Mouse (Mus musculus): Measurements from ENCODE around the gene Wnt7b. TPM values are rescaled to one million over a fixed set of nuclear protein-coding genes. Genes with fewer than 3 reads are reported as not detected.

The Wnt7b gene
- total RNA-seq, 2 experiments from 2014 or later = not detected

- ATAC-seq (ENCODE audit: poor library complexity, severe bottlenecking) = no peak
Measured at GRCm38 (mm10) chr15:85572619-85573254, 9.5 kb downstream of the Wnt7b start.

GRCm38 (mm10) chr15:85569995-85570734, 12.1 kb downstream of the Wnt7b start:
- no peak for ATAC-seq (ENCODE audit: poor library complexity, severe bottlenecking)

- no peak for ATAC-seq (ENCODE audit: poor library complexity, severe bottlenecking)
Measured at GRCm38 (mm10) chr15:85569167-85569797, 13.0 kb downstream of the Wnt7b start.

- ATAC-seq (ENCODE audit: poor library complexity, severe bottlenecking) = no peak
Measured at GRCm38 (mm10) chr15:85568402-85568801, 13.9 kb downstream of the Wnt7b start.

- ATAC-seq (ENCODE audit: poor library complexity, severe bottlenecking) = no peak
Measured at GRCm38 (mm10) chr15:85564966-85565365, 17.3 kb downstream of the Wnt7b start.

- ATAC-seq (ENCODE audit: poor library complexity, severe bottlenecking) = no peak
Measured at GRCm38 (mm10) chr15:85564034-85564769, 18.1 kb downstream of the Wnt7b start.

- no peak for ATAC-seq (ENCODE audit: poor library complexity, severe bottlenecking)
Measured at GRCm38 (mm10) chr15:85561953-85562352, 20.3 kb downstream of the Wnt7b start.

- no peak for ATAC-seq (ENCODE audit: poor library complexity, severe bottlenecking)
Measured at GRCm38 (mm10) chr15:85560830-85561229, 21.4 kb downstream of the Wnt7b start.

GRCm38 (mm10) chr15:85558840-85559540, 23.3 kb downstream of the Wnt7b start:
- no peak for ATAC-seq (ENCODE audit: poor library complexity, severe bottlenecking)

- no peak for ATAC-seq (ENCODE audit: poor library complexity, severe bottlenecking)
Measured at GRCm38 (mm10) chr15:85555799-85556198, 26.5 kb downstream of the Wnt7b start.

GRCm38 (mm10) chr15:85553421-85553820, 28.9 kb downstream of the Wnt7b start:
- ATAC-seq (ENCODE audit: poor library complexity, severe bottlenecking) = no peak

GRCm38 (mm10) chr15:85546500-85546899, 35.8 kb downstream of the Wnt7b start:
- no peak for ATAC-seq (ENCODE audit: poor library complexity, severe bottlenecking)

- ATAC-seq (ENCODE audit: poor library complexity, severe bottlenecking) = no peak
Measured at GRCm38 (mm10) chr15:85545369-85545768, 36.9 kb downstream of the Wnt7b start.

- no peak for ATAC-seq (ENCODE audit: poor library complexity, severe bottlenecking)
Measured at GRCm38 (mm10) chr15:85538170-85538569, 44.1 kb downstream of the Wnt7b start.

- no peak for ATAC-seq (ENCODE audit: poor library complexity, severe bottlenecking)
Measured at GRCm38 (mm10) chr15:85537151-85537550, 45.1 kb downstream of the Wnt7b start.

- no peak for ATAC-seq (ENCODE audit: poor library complexity, severe bottlenecking)
Measured at GRCm38 (mm10) chr15:85534646-85535045, 47.6 kb downstream of the Wnt7b start.

- no peak for ATAC-seq (ENCODE audit: poor library complexity, severe bottlenecking)
Measured at GRCm38 (mm10) chr15:85534215-85534614, 48.1 kb downstream of the Wnt7b start.

- ATAC-seq (ENCODE audit: poor library complexity, severe bottlenecking) = no peak
Measured at GRCm38 (mm10) chr15:85532063-85532462, 50.2 kb downstream of the Wnt7b start.

- no peak for ATAC-seq (ENCODE audit: poor library complexity, severe bottlenecking)
Measured at GRCm38 (mm10) chr15:85529911-85530310, 52.4 kb downstream of the Wnt7b start.

- ATAC-seq (ENCODE audit: poor library complexity, severe bottlenecking) = no peak
Measured at GRCm38 (mm10) chr15:85524404-85524950, 57.8 kb downstream of the Wnt7b start.
